Mouse (Mus musculus): Measurements from ENCODE around the gene Luzp2. TPM values are rescaled to one million over a fixed set of nuclear protein-coding genes. Genes with fewer than 3 reads are reported as not detected.

The Luzp2 gene
- 24.0 and 29.4 TPM in 2 replicates for polyA plus RNA-seq (2015; fragmentation: Nextera tagmentation; extraction: Ambion mirVana)

GRCm38 (mm10) chr7:54835372-54835851 is at the start of gene Luzp2:
Gene Luzp2, plus strand, starts transcription at chr7:54835498.
- no peaks in the 10 kb centered on the region for H3K27me3 ChIP-seq (replicated peaks; ENCODE audit: control insufficient read depth, insufficient read depth, low read length)
- peak within 1 kb of the TSS; percentile 78 for H3K4me2 ChIP-seq (ENCODE audit: low read length)
- peak within 1 kb of the TSS; percentile 67 for H3K9ac ChIP-seq (replicated peaks; ENCODE audit: low read depth, low read length)
- peak within 1 kb of the TSS; percentile 60 for H3K27ac ChIP-seq (ENCODE audit: low read length)
- peaks cover 9% of the 10 kb centered on the region for H3K4me1 ChIP-seq (replicated peaks; ENCODE audit: control insufficient read depth, insufficient read depth, low read length)
- peak; percentile 87 for ATAC-seq
- H3K4me3 ChIP-seq (replicated peaks; ENCODE audit: low read length): peak within 1 kb of the TSS; percentile 59
- 0% methylated on average over 21 of the region's 22 CpGs for whole genome bisulfite sequencing
- H3K36me3 ChIP-seq (ENCODE audit: control insufficient read depth, insufficient read depth): no peaks in the 10 kb centered on the region
- no peaks in the 10 kb centered on the region for H3K9me3 ChIP-seq (ENCODE audit: control insufficient read depth, low read length)

GRCm38 (mm10) chr7:54787456-54787855 is 47.8 kb upstream of the Luzp2 start:
- Histone ChIP-seq H3K36me3 (ENCODE audit: control insufficient read depth, insufficient read depth) (no peaks in the 10 kb centered on the region), H3K4me1 (replicated peaks; ENCODE audit: control insufficient read depth, insufficient read depth, low read length) (no peaks in the 10 kb centered on the region), H3K4me3 (replicated peaks; ENCODE audit: low read length) (no peak overlapping the region), H3K4me2 (ENCODE audit: low read length) (no peak overlapping the region), H3K27ac (ENCODE audit: low read length) (no peak overlapping the region), H3K27me3 (replicated peaks; ENCODE audit: control insufficient read depth, insufficient read depth, low read length) (no peaks in the 10 kb centered on the region; the same call in 1 of the 2 replicates), H3K9me3 (ENCODE audit: control insufficient read depth, low read length) (no peaks in the 10 kb centered on the region), H3K9ac (replicated peaks; ENCODE audit: low read depth, low read length) (no peak overlapping the region)
- ATAC-seq: no peak

- H3K36me3 ChIP-seq (ENCODE audit: control insufficient read depth, insufficient read depth): no peaks in the 10 kb centered on the region
- ATAC-seq: no peak
- no peaks in the 10 kb centered on the region for H3K27me3 ChIP-seq (replicated peaks; ENCODE audit: control insufficient read depth, insufficient read depth, low read length)
- H3K9me3 ChIP-seq (ENCODE audit: control insufficient read depth, low read length): no peaks in the 10 kb centered on the region
- no peaks in the 10 kb centered on the region for H3K4me1 ChIP-seq (replicated peaks; ENCODE audit: control insufficient read depth, insufficient read depth, low read length)
- H3K4me2 ChIP-seq (ENCODE audit: low read length): no peak overlapping the region
- H3K9ac ChIP-seq (replicated peaks; ENCODE audit: low read depth, low read length): no peak overlapping the region
- H3K27ac ChIP-seq (ENCODE audit: low read length): no peak overlapping the region
- no peak overlapping the region for H3K4me3 ChIP-seq (replicated peaks; ENCODE audit: low read length)
These were observed 16.7 kb upstream of the Luzp2 start for GRCm38 (mm10) chr7:54818606-54819005.

- no peak for ATAC-seq
- Histone ChIP-seq H3K4me2 (ENCODE audit: low read length) (no peak overlapping the region), H3K36me3 (ENCODE audit: control insufficient read depth, insufficient read depth) (no peaks in the 10 kb centered on the region), H3K4me3 (replicated peaks; ENCODE audit: low read length) (no peak overlapping the region), H3K9ac (replicated peaks; ENCODE audit: low read depth, low read length) (no peak overlapping the region), H3K27me3 (replicated peaks; ENCODE audit: control insufficient read depth, insufficient read depth, low read length) (no peaks in the 10 kb centered on the region), H3K4me1 (replicated peaks; ENCODE audit: control insufficient read depth, insufficient read depth, low read length) (no peaks in the 10 kb centered on the region), H3K9me3 (ENCODE audit: control insufficient read depth, low read length) (no peaks in the 10 kb centered on the region), H3K27ac (ENCODE audit: low read length) (no peak overlapping the region)
- WGBS: 81% methylated on average over 3 of the region's 3 CpGs
These were observed 6.5 kb upstream of the Luzp2 start for GRCm38 (mm10) chr7:54828751-54829150.

- WGBS: 2% methylated on average over 13 of the region's 13 CpGs
- Histone ChIP-seq H3K4me3 (replicated peaks; ENCODE audit: low read length) (peak overlapping the region; percentile 59), H3K4me2 (ENCODE audit: low read length) (peak overlapping the region; percentile 78), H3K9ac (replicated peaks; ENCODE audit: low read depth, low read length) (peak overlapping the region; percentile 67), H3K36me3 (ENCODE audit: control insufficient read depth, insufficient read depth) (no peaks in the 10 kb centered on the region), H3K4me1 (replicated peaks; ENCODE audit: control insufficient read depth, insufficient read depth, low read length) (peaks cover 9% of the 10 kb centered on the region), H3K9me3 (ENCODE audit: control insufficient read depth, low read length) (no peaks in the 10 kb centered on the region), H3K27me3 (replicated peaks; ENCODE audit: control insufficient read depth, insufficient read depth, low read length) (no peaks in the 10 kb centered on the region), H3K27ac (ENCODE audit: low read length) (peak overlapping the region; percentile 60)
- peak; percentile 77 for ATAC-seq
These were observed 634 bp downstream of the Luzp2 start for GRCm38 (mm10) chr7:54835911-54836352.

GRCm38 (mm10) chr7:54836437-54836836 is 1.1 kb downstream of the Luzp2 start:
- H3K9me3 ChIP-seq (ENCODE audit: control insufficient read depth, low read length): no peaks in the 10 kb centered on the region
- H3K27ac ChIP-seq (ENCODE audit: low read length): peak overlapping the region; percentile 60
- H3K4me2 ChIP-seq (ENCODE audit: low read length): peak overlapping the region; percentile 78
- no peaks in the 10 kb centered on the region for H3K36me3 ChIP-seq (ENCODE audit: control insufficient read depth, insufficient read depth)
- WGBS: 35% methylated on average over 5 of the region's 5 CpGs
- H3K4me1 ChIP-seq (replicated peaks; ENCODE audit: control insufficient read depth, insufficient read depth, low read length): peaks cover 9% of the 10 kb centered on the region
- peak overlapping the region; percentile 59 for H3K4me3 ChIP-seq (replicated peaks; ENCODE audit: low read length)
- H3K27me3 ChIP-seq (replicated peaks; ENCODE audit: control insufficient read depth, insufficient read depth, low read length): no peaks in the 10 kb centered on the region
- ATAC-seq: peak; percentile 41
- peak overlapping the region; percentile 67 for H3K9ac ChIP-seq (replicated peaks; ENCODE audit: low read depth, low read length)

- 65% methylated on average over 4 of the region's 4 CpGs for WGBS
- H3K27ac ChIP-seq (ENCODE audit: low read length): no peak overlapping the region
- ATAC-seq: no peak
These were observed 7.6 kb downstream of the Luzp2 start for GRCm38 (mm10) chr7:54842807-54843335.

GRCm38 (mm10) chr7:54845875-54846691 is 10.8 kb downstream of the Luzp2 start:
- Histone ChIP-seq H3K27ac (ENCODE audit: low read length) (no peak overlapping the region), H3K27me3 (replicated peaks; ENCODE audit: control insufficient read depth, insufficient read depth, low read length) (no peaks in the 10 kb centered on the region), H3K9ac (replicated peaks; ENCODE audit: low read depth, low read length) (no peak overlapping the region), H3K4me3 (replicated peaks; ENCODE audit: low read length) (no peak overlapping the region), H3K4me2 (ENCODE audit: low read length) (no peak overlapping the region), H3K4me1 (replicated peaks; ENCODE audit: control insufficient read depth, insufficient read depth, low read length) (no peaks in the 10 kb centered on the region; the same call in 1 of the 2 replicates), H3K9me3 (ENCODE audit: control insufficient read depth, low read length) (no peaks in the 10 kb centered on the region), H3K36me3 (ENCODE audit: control insufficient read depth, insufficient read depth) (no peaks in the 10 kb centered on the region)
- WGBS: 62% methylated on average over 8 of the region's 8 CpGs
- peak; percentile 68 for ATAC-seq

More at GRCm38 (mm10) chr7:54842807-54843335, 7.6 kb downstream of the Luzp2 start:
- H3K9me3 ChIP-seq (ENCODE audit: control insufficient read depth, low read length): no peaks in the 10 kb centered on the region
- H3K4me2 ChIP-seq (ENCODE audit: low read length): no peak overlapping the region
- H3K4me1 ChIP-seq (replicated peaks; ENCODE audit: control insufficient read depth, insufficient read depth, low read length): no peaks in the 10 kb centered on the region; the same call in 1 of the 2 replicates
- no peaks in the 10 kb centered on the region for H3K36me3 ChIP-seq (ENCODE audit: control insufficient read depth, insufficient read depth)
- no peaks in the 10 kb centered on the region for H3K27me3 ChIP-seq (replicated peaks; ENCODE audit: control insufficient read depth, insufficient read depth, low read length)
- H3K4me3 ChIP-seq (replicated peaks; ENCODE audit: low read length): no peak overlapping the region
- H3K9ac ChIP-seq (replicated peaks; ENCODE audit: low read depth, low read length): no peak overlapping the region

- Histone ChIP-seq H3K4me3 (replicated peaks; ENCODE audit: low read length) (no peak overlapping the region), H3K36me3 (ENCODE audit: control insufficient read depth, insufficient read depth) (no peaks in the 10 kb centered on the region), H3K4me2 (ENCODE audit: low read length) (no peak overlapping the region), H3K4me1 (replicated peaks; ENCODE audit: control insufficient read depth, insufficient read depth, low read length) (no peaks in the 10 kb centered on the region; the same call in 1 of the 2 replicates), H3K27ac (ENCODE audit: low read length) (no peak overlapping the region), H3K9ac (replicated peaks; ENCODE audit: low read depth, low read length) (no peak overlapping the region), H3K9me3 (ENCODE audit: control insufficient read depth, low read length) (no peaks in the 10 kb centered on the region), H3K27me3 (replicated peaks; ENCODE audit: control insufficient read depth, insufficient read depth, low read length) (no peaks in the 10 kb centered on the region)
- WGBS: 48% methylated on average over 2 of the region's 2 CpGs
- ATAC-seq: 0 out of 2 replicates have a peak, but pooled peaks have one; percentile 4
These were observed 11.4 kb downstream of the Luzp2 start for GRCm38 (mm10) chr7:54846692-54847020.

Measured in forebrain, embryonic 16.5 days (tissue).